Comparison of ENCODE assay signal across 8 mouse cellular contexts in the genomic region with DNA sequence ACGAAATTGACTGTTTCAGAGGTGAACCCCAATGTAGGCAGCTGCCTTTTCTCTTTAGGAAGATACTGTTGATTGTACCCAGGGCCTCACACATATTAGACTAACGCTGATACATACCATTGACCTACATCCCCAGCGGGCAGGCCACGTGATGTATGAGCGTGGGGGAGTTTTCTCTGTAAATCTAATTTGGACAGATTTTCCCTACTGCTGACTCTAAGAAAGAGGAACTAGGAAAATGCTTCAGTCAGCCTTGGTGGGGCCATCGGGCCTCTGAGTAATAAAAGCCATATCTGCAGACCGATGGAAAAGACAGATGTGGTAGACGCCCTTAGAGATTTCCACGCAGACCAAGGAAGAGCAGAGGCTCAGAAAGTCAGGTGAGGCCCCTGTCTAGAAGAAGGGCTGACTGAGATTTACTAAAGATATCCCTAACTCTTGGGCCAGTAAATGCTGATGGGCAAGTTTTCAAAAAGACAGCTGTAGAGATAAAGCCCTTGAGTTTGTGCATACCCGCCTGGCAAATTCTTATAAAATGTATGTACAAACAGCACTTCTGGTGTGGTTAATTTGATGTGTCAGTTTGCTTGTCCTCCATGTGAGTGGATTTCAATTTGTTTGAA. TPM values are rescaled to one million over a fixed set of nuclear protein-coding genes. Genes with fewer than 3 reads are reported as not detected.
A peak's percentile ranks its signal among the peaks of the same experiment; 100 is the strongest.
DNase-seq lines count a peak whose midpoint lies in the region; ATAC-seq and TF ChIP-seq lines count a peak whose summit lies in the region.

No protein-coding gene starts in this region.

- H3K36me3 ChIP-seq in ES-Bruce4 (ENCODE audit: control insufficient read depth, insufficient read depth, low read length, poor library complexity, severe bottlenecking): no peaks in the 10 kb centered on the region
- H3K36me3 ChIP-seq in erythroblast, embryonic 14.5 days (ENCODE audit: control insufficient read depth): peaks cover 3% of the 10 kb centered on the region
- H3K36me3 ChIP-seq in limb, embryonic 14.5 days (ENCODE audit: control insufficient read depth, insufficient read depth, low read length): peaks cover 5% of the 10 kb centered on the region; the same call in 1 of the 2 replicates
- peaks cover 8% of the 10 kb centered on the region; the same call in 1 of the 2 replicates for H3K36me3 ChIP-seq in midbrain, embryonic 10.5 days
- H3K36me3 ChIP-seq in stomach, postnatal 0 days (ENCODE audit: control insufficient read depth, insufficient read depth, low read length): no peaks in the 10 kb centered on the region

- 66% methylated on average over 10 of the region's 10 CpGs for WGBS in limb, embryonic 14.5 days
- 87% methylated on average over 10 of the region's 10 CpGs for WGBS in midbrain, embryonic 10.5 days
- 64% methylated on average over 10 of the region's 10 CpGs for WGBS in stomach, postnatal 0 days

- peak; percentile 17 to 33 for DNase-seq in adrenal gland, adult 18-20 months (ENCODE audit: low spot score in 2 of 2)
- DNase-seq in adrenal gland, postnatal 4 days (ENCODE audit: low spot score in 2 of 2): no peak
- peak; percentile 17 for DNase-seq in heart, postnatal 25 days (ENCODE audit: low spot score)
- DNase-seq in limb, embryonic 14.5 days (ENCODE audit: low spot score): peak; percentile 48
- DNase-seq in midbrain, embryonic 10.5 days (ENCODE audit: low spot score): no peak
- DNase-seq in stomach, postnatal 0 days (ENCODE audit: low spot score): no peak

- ATAC-seq in limb, embryonic 14.5 days (ENCODE audit: low FRiP score, low read depth): peak; percentile 28; the same call in 1 of the 2 replicates
- ATAC-seq in stomach, postnatal 0 days (ENCODE audit: low FRiP score, low TSS enrichment): peak; percentile 45

- no peaks in the 10 kb centered on the region for H3K27me3 ChIP-seq in ES-Bruce4 (ENCODE audit: control insufficient read depth, insufficient read depth, low read length, poor library complexity, severe bottlenecking)
- H3K27me3 ChIP-seq in erythroblast, embryonic 14.5 days (ENCODE audit: control insufficient read depth): no peaks in the 10 kb centered on the region
- no peaks in the 10 kb centered on the region for H3K27me3 ChIP-seq in limb, embryonic 14.5 days (ENCODE audit: control insufficient read depth, insufficient read depth, low read length)
- H3K27me3 ChIP-seq in midbrain, embryonic 10.5 days (ENCODE audit: low read depth, poor library complexity, severe bottlenecking): no peaks in the 10 kb centered on the region
- no peaks in the 10 kb centered on the region for H3K27me3 ChIP-seq in stomach, postnatal 0 days (ENCODE audit: control insufficient read depth, insufficient read depth, low read length)

- H3K9ac ChIP-seq in ES-Bruce4 (ENCODE audit: low read depth, poor library complexity, severe bottlenecking): peak overlapping the region; percentile 24; the same call in 1 of the 2 replicates
- peak overlapping the region; percentile 79; the same call in 1 of the 2 replicates for H3K9ac ChIP-seq in limb, embryonic 14.5 days (ENCODE audit: low read depth, low read length, severe bottlenecking)
- H3K9ac ChIP-seq in stomach, postnatal 0 days (ENCODE audit: low read length): no peak overlapping the region; the same call in 1 of the 2 replicates

- H3K4me2 ChIP-seq in limb, embryonic 14.5 days (replicated peaks; ENCODE audit: low read depth, low read length, severe bottlenecking): peak overlapping the region; percentile 66
- peak overlapping the region; percentile 79 for H3K4me2 ChIP-seq in stomach, postnatal 0 days (replicated peaks; ENCODE audit: low read depth)

- no peak for TF ChIP-seq EP300 in ES-Bruce4 (IDR thresholded peaks at IDR 0.05; ENCODE audit: insufficient read depth, low read depth, low read length)
- TF ChIP-seq EP300 in stomach, postnatal 0 days (optimal IDR thresholded peaks at IDR 0.05): no peak

- H3K4me1 ChIP-seq in ES-Bruce4 (ENCODE audit: control insufficient read depth, insufficient read depth, low read length): peaks cover 2% of the 10 kb centered on the region
- peaks cover 37% of the 10 kb centered on the region for H3K4me1 ChIP-seq in erythroblast, embryonic 14.5 days (ENCODE audit: control insufficient read depth)
- 0 out of 2 replicates have a peak, but pooled peaks cover 4% of the 10 kb centered on the region for H3K4me1 ChIP-seq in limb, embryonic 14.5 days (ENCODE audit: control insufficient read depth, insufficient read depth, low read length)
- peaks cover 9% of the 10 kb centered on the region for H3K4me1 ChIP-seq in midbrain, embryonic 10.5 days
- H3K4me1 ChIP-seq in stomach, postnatal 0 days (replicated peaks; ENCODE audit: control insufficient read depth, insufficient read depth): no peaks in the 10 kb centered on the region

- no peak overlapping the region for H3K27ac ChIP-seq in ES-Bruce4 (ENCODE audit: insufficient read depth, low read length)
- H3K27ac ChIP-seq in limb, embryonic 14.5 days (replicated peaks; ENCODE audit: low read depth, low read length): 0 out of 2 replicates have a peak overlapping the region, but pooled peaks have one; percentile 28
- H3K27ac ChIP-seq in midbrain, embryonic 10.5 days (replicated peaks): peak overlapping the region; percentile 90
- 0 out of 2 replicates have a peak overlapping the region, but pooled peaks have one; percentile 49 for H3K27ac ChIP-seq in stomach, postnatal 0 days (replicated peaks)

- TF ChIP-seq CTCF in ES-Bruce4 (IDR thresholded peaks at IDR 0.05; ENCODE audit: low read depth, low read length): no peak
- no peak for TF ChIP-seq CTCF in stomach, postnatal 0 days (IDR thresholded peaks at IDR 0.05; ENCODE audit: low read depth)

- no peak for TF ChIP-seq POLR2A in ES-Bruce4 (IDR thresholded peaks at IDR 0.05; ENCODE audit: insufficient read depth, low read length)
- no peak for TF ChIP-seq POLR2A in limb, embryonic 14.5 days (IDR thresholded peaks at IDR 0.05; ENCODE audit: borderline replicate concordance, extremely low read depth, insufficient read depth, insufficient read length)

- no peaks in the 10 kb centered on the region for H3K9me3 ChIP-seq in ES-Bruce4 (replicated peaks; ENCODE audit: control insufficient read depth, insufficient read depth, low read length, poor library complexity, severe bottlenecking)
- no peaks in the 10 kb centered on the region for H3K9me3 ChIP-seq in erythroblast, embryonic 14.5 days (ENCODE audit: control insufficient read depth, low read length)
- no peaks in the 10 kb centered on the region for H3K9me3 ChIP-seq in limb, embryonic 14.5 days (ENCODE audit: control insufficient read depth, low read length)
- no peaks in the 10 kb centered on the region for H3K9me3 ChIP-seq in midbrain, embryonic 10.5 days (replicated peaks)
- no peaks in the 10 kb centered on the region for H3K9me3 ChIP-seq in stomach, postnatal 0 days (ENCODE audit: control insufficient read depth, low read length)

- peak overlapping the region; percentile 19; the same call in 1 of the 2 replicates for H3K4me3 ChIP-seq in ES-Bruce4 (ENCODE audit: low read depth, low read length)
- H3K4me3 ChIP-seq in erythroblast, embryonic 14.5 days (replicated peaks): peak overlapping the region; percentile 74
- H3K4me3 ChIP-seq in limb, embryonic 14.5 days (replicated peaks; ENCODE audit: low read length): peak overlapping the region; percentile 63
- H3K4me3 ChIP-seq in midbrain, embryonic 10.5 days: peak overlapping the region; percentile 85
- peak overlapping the region; percentile 65 for H3K4me3 ChIP-seq in stomach, postnatal 0 days (ENCODE audit: low read depth, low read length)

- intact Hi-C loops in heart, postnatal 25 days (cut with DNase I): no loop called here

RNA-seq across cellular contexts. Expression of a gene that starts 0.7 kb away (rescaled TPM):
- 1 to 10 TPM; 5.2 to 9.8 TPM for total RNA-seq in adrenal gland, adult 18-20 months (2021)
- 10 to 100 TPM; 12.2 to 14.2 TPM for total RNA-seq in adrenal gland, postnatal 4 days (2021)
- 12.7 and 14.9 TPM in 2 replicates for polyA plus RNA-seq in ES-Bruce4 (2011; ENCODE audit: insufficient read depth, insufficient read length, low read depth, missing spikeins)
- polyA plus RNA-seq in erythroblast, embryonic 14.5 days (2012): 0.06 and 0.10 TPM in 2 replicates
- 1 to 10 TPM; 5.2 to 6.0 TPM for total RNA-seq in heart, postnatal 25 days (2021)
- polyA plus RNA-seq in limb, embryonic 14.5 days (2012; rRNA removed): 12.1 and 13.0 TPM in 2 replicates
- 15.1 and 18.0 TPM in 2 replicates for polyA plus RNA-seq in limb, embryonic 14.5 days (2014; fragmentation: Nextera tagmentation; extraction: Ambion mirVana)
- polyA plus RNA-seq in midbrain, embryonic 10.5 days (2016; fragmentation: Nextera tagmentation; extraction: Ambion mirVana): 9.9 and 11.4 TPM in 2 replicates
- 9.3 and 10.0 TPM in 2 replicates for polyA plus RNA-seq in stomach, postnatal 0 days (2015; fragmentation: Nextera tagmentation; extraction: Ambion mirVana)

RNA-seq across cellular contexts. Expression of a gene that starts 26.8 kb away (rescaled TPM):
- total RNA-seq in adrenal gland, adult 18-20 months (2021): under 1 TPM; 0.07 to 0.19 TPM
- 1 to 10 TPM; 3.3 to 4.0 TPM for total RNA-seq in adrenal gland, postnatal 4 days (2021)
- polyA plus RNA-seq in ES-Bruce4 (2011; ENCODE audit: insufficient read depth, insufficient read length, low read depth, missing spikeins): 5.7 and 5.8 TPM in 2 replicates
- not detected in 2 replicates for polyA plus RNA-seq in erythroblast, embryonic 14.5 days (2012)
- 1 to 10 TPM; 1.3 to 1.8 TPM for total RNA-seq in heart, postnatal 25 days (2021)
- 9.2 and 9.4 TPM in 2 replicates for polyA plus RNA-seq in limb, embryonic 14.5 days (2012; rRNA removed)
- polyA plus RNA-seq in limb, embryonic 14.5 days (2014; fragmentation: Nextera tagmentation; extraction: Ambion mirVana): 15.9 and 18.0 TPM in 2 replicates
- polyA plus RNA-seq in midbrain, embryonic 10.5 days (2016; fragmentation: Nextera tagmentation; extraction: Ambion mirVana): 3.9 and 4.8 TPM in 2 replicates
- 13.5 and 13.6 TPM in 2 replicates for polyA plus RNA-seq in stomach, postnatal 0 days (2015; fragmentation: Nextera tagmentation; extraction: Ambion mirVana)

Comparison
In these comparisons a context has a peak if more than half of its experiments do, and no peak if none do; other contexts are left out.
1. DNase-seq: peak in adrenal gland, adult 18-20 months (2 of 2), heart, postnatal 25 days (single experiment) and limb, embryonic 14.5 days (single experiment); none in adrenal gland, postnatal 4 days (0 of 2), midbrain, embryonic 10.5 days (single experiment) and stomach, postnatal 0 days (single experiment).
2. H3K4me3 ChIP-seq: peak in every context shown above with its lines; median percentile 85 in midbrain, embryonic 10.5 days; 74 in erythroblast, embryonic 14.5 days; 65 in stomach, postnatal 0 days; 63 in limb, embryonic 14.5 days; 19 in ES-Bruce4.